Mouse (Mus musculus) ES-E14 (cell line): ENCODE measurements around the gene Cth. TPM values are rescaled to one million over a fixed set of nuclear protein-coding genes. Genes with fewer than 3 reads are reported as not detected.
A peak's percentile ranks its signal among the peaks of the same experiment; 100 is the strongest.

ENCODE experiments used
- DNase-seq: peaks from one replicate; pipeline ENCODE4 v3.0.0-alpha.2; 2013; ENCODE audit warnings: low read depth, low spot score
- H3K27ac ChIP-seq: 2 replicates; pipeline ENCODE4 v1.5.1; 2012; ENCODE audit warnings: low read depth, mild to moderate bottlenecking, low read length, moderate library complexity, mixed read lengths; ENCODE audit not compliant: poor library complexity, insufficient read depth, severe bottlenecking
- H3K36me3 ChIP-seq: 2 replicates; pipeline ENCODE4 v1.6.1; 2012; ENCODE audit warnings: mild to moderate bottlenecking, low read length, moderate library complexity, mixed read lengths; ENCODE audit not compliant: control insufficient read depth, poor library complexity, insufficient read depth, severe bottlenecking
- H3K4me1 ChIP-seq, 2 experiments: fragments of 150-350 bp in 1 of 2; sonication (generic) in 1 of 2; 2 replicates each; pipeline ENCODE4 v1.6.1; 2012; ENCODE audit warnings: low read length in 2 of 2, mild to moderate bottlenecking in 1 of 2, mixed read lengths in 1 of 2; ENCODE audit not compliant: control insufficient read depth in 2 of 2, insufficient read depth in 2 of 2, poor library complexity in 1 of 2
- H3K4me3 ChIP-seq, 2 experiments: fragments of 150-350 bp in 1 of 2; sonication (generic) in 1 of 2; 2 replicates each; pipeline ENCODE4 v1.5.1; 2012; ENCODE audit warnings: low read length in 2 of 2, low read depth in 1 of 2, mild to moderate bottlenecking in 1 of 2, mixed read lengths in 1 of 2; ENCODE audit not compliant: insufficient read depth in 1 of 2, poor library complexity in 1 of 2, severe bottlenecking in 1 of 2
- H3K9ac ChIP-seq: 2 replicates; pipeline ENCODE4 v1.6.1; 2012; ENCODE audit warnings: low read depth, mild to moderate bottlenecking, low read length, mixed read lengths; ENCODE audit not compliant: poor library complexity, insufficient read depth, severe bottlenecking
- H3K9me3 ChIP-seq: fragments of 150-350 bp; sonication (generic); 2 replicates; pipeline ENCODE4 v1.6.1; 2012; ENCODE audit warnings: low read depth, mild to moderate bottlenecking, low read length; ENCODE audit not compliant: control insufficient read depth, insufficient read depth
- CHD2 ChIP-seq: IDR thresholded peaks from 2 replicates; pipeline ENCODE4 v1.6.1; 2014; ENCODE audit warnings: mild to moderate bottlenecking, low read depth, low read length, inconsistent platforms
- HCFC1 ChIP-seq: IDR thresholded peaks from 2 replicates; pipeline ENCODE4 v1.6.1; 2012; ENCODE audit warnings: low read length, inconsistent platforms, borderline replicate concordance; ENCODE audit not compliant: insufficient read depth
- MAFK ChIP-seq: IDR thresholded peaks from 2 replicates; pipeline ENCODE4 v1.6.1; 2014; ENCODE audit warnings: mild to moderate bottlenecking, low read depth, low read length, inconsistent platforms; ENCODE audit not compliant: insufficient read depth
- ZC3H11A ChIP-seq: IDR thresholded peaks from 2 replicates; pipeline ENCODE4 v1.6.1; 2012; ENCODE audit warnings: low read depth, mild to moderate bottlenecking, inconsistent platforms, low read length, borderline replicate concordance
- ZNF384 ChIP-seq: IDR thresholded peaks from 2 replicates; pipeline ENCODE4 v1.6.1; 2012; ENCODE audit warnings: low read depth, low read length, inconsistent platforms
- in situ Hi-C, 2 experiments: fragments of 600-800 bp; cut with MboI; formaldehyde crosslinking; loops; one replicate each; pipeline ENCODE4 v1.15.1; 2025; ENCODE audit warnings: low sequenced_read_pairs in 2 of 2, inconsistent platforms in 1 of 2; ENCODE audit not compliant: unreplicated experiment in 2 of 2
- total RNA-seq: library from RNA; depleted of rRNA; stranded (reverse); fragments of 300-350 nt; gene quantifications from 2 replicates; pipeline ENCODE4 v1.2.3, GENCODE M21; 2012

Cth gene
- total RNA-seq, 1 experiment, result 76.0 TPM

- in situ Hi-C loops, result no loop called here
These were observed 6.7 kb upstream of the Cth start for GRCm38 (mm10) chr3:157931592-157931991.

GRCm38 (mm10) chr3:157929417-157929816 is 4.5 kb upstream of the Cth start:
- Histone ChIP-seq H3K36me3 (no peaks in the 10 kb centered on the region), H3K9ac (no peak overlapping the region), H3K27ac (no peak overlapping the region), H3K4me1 (peaks cover 8 to 11% of the 10 kb centered on the region in 2 experiments), H3K9me3 (no peaks in the 10 kb centered on the region), H3K4me3 (no peak overlapping the region)
- TF ChIP-seq CHD2, result no peak
- TF ChIP-seq ZC3H11A, result no peak
- no peak for TF ChIP-seq ZNF384
- TF ChIP-seq HCFC1, result no peak
- TF ChIP-seq MAFK, result no peak
- in situ Hi-C loops, result no loop called here
- DNase-seq, result no peak

More at GRCm38 (mm10) chr3:157931592-157931991, 6.7 kb upstream of the Cth start:
- Histone ChIP-seq H3K4me3 (no peak overlapping the region), H3K9ac (no peak overlapping the region), H3K9me3 (no peaks in the 10 kb centered on the region), H3K36me3 (no peaks in the 10 kb centered on the region), H3K27ac (peak overlapping the region; percentile 92), H3K4me1 (peaks cover 11% of the 10 kb centered on the region in 2 experiments)
- DNase-seq, result no peak
- no peak for TF ChIP-seq MAFK
- TF ChIP-seq HCFC1, result no peak
- TF ChIP-seq CHD2, result no peak
- TF ChIP-seq ZC3H11A, result no peak
- TF ChIP-seq ZNF384, result no peak

GRCm38 (mm10) chr3:157928731-157929130 is 3.9 kb upstream of the Cth start:
- H3K27ac ChIP-seq, result no peak overlapping the region
- H3K4me1 ChIP-seq, result peaks cover 6 to 8% of the 10 kb centered on the region in 2 experiments
- DNase-seq, result no peak
- in situ Hi-C loops, result no loop called here
- no peaks in the 10 kb centered on the region for H3K36me3 ChIP-seq
- H3K4me3 ChIP-seq, result no peak overlapping the region
- TF ChIP-seq ZC3H11A, result no peak
- no peak for TF ChIP-seq MAFK
- TF ChIP-seq HCFC1, result no peak
- no peak for TF ChIP-seq CHD2
- no peak for TF ChIP-seq ZNF384
- no peaks in the 10 kb centered on the region for H3K9me3 ChIP-seq
- no peak overlapping the region for H3K9ac ChIP-seq

- Histone ChIP-seq H3K36me3 (no peaks in the 10 kb centered on the region), H3K4me3 (no peak overlapping the region), H3K27ac (no peak overlapping the region), H3K9me3 (no peaks in the 10 kb centered on the region), H3K9ac (no peak overlapping the region), H3K4me1 (peaks cover 0 to 3% of the 10 kb centered on the region in 2 experiments; a peak in 2 of 4 replicates)
- in situ Hi-C loops, result no loop called here
- no peak for DNase-seq
- no peak for TF ChIP-seq HCFC1
- no peak for TF ChIP-seq CHD2
- TF ChIP-seq ZC3H11A, result no peak
- no peak for TF ChIP-seq MAFK
- no peak for TF ChIP-seq ZNF384
These were observed 1.9 kb upstream of the Cth start for GRCm38 (mm10) chr3:157926761-157927160.

- no peak for DNase-seq
- Histone ChIP-seq H3K4me1 (peaks cover 0 to 6% of the 10 kb centered on the region in 2 experiments; a peak in 2 of 4 replicates), H3K4me3 (no peak overlapping the region), H3K9me3 (no peaks in the 10 kb centered on the region), H3K36me3 (no peaks in the 10 kb centered on the region; the same call in 1 of the 2 replicates), H3K27ac (no peak overlapping the region), H3K9ac (no peak overlapping the region)
- in situ Hi-C loops, result no loop called here
- TF ChIP-seq CHD2 (no peak), ZC3H11A (no peak), HCFC1 (no peak), ZNF384 (no peak), MAFK (no peak)
These were observed 1.0 kb upstream of the Cth start for GRCm38 (mm10) chr3:157925706-157926510.
